Mouse (Mus musculus) C2C12 (cell line): ENCODE data around the gene Tnfrsf8. TPM values are rescaled to one million over a fixed set of nuclear protein-coding genes. Genes with fewer than 3 reads are reported as not detected.

Experiments
- H3K27me3 ChIP-seq: one replicate; pipeline ENCODE4 v1.6.1; 2011; ENCODE audit not compliant: control insufficient read depth, insufficient read depth, insufficient read length
- H3K36me3 ChIP-seq: one replicate; pipeline ENCODE4 v1.6.1; 2011; ENCODE audit not compliant: control insufficient read depth, insufficient read depth
- H3K4me3 ChIP-seq: one replicate; pipeline ENCODE4 v1.5.1; 2011; ENCODE audit warnings: mild to moderate bottlenecking, control low read depth; ENCODE audit not compliant: poor library complexity, insufficient read depth, severe bottlenecking
- H3K79me2 ChIP-seq: one replicate; pipeline ENCODE4 v1.6.1; 2011; ENCODE audit not compliant: control insufficient read depth, insufficient read depth
- H3K79me3 ChIP-seq: one replicate; pipeline ENCODE4 v1.6.1; 2011; ENCODE audit warnings: low read depth, control low read depth
- H3ac ChIP-seq: one replicate; pipeline ENCODE3; 2011; ENCODE audit warnings: low read depth; ENCODE audit not compliant: control insufficient read depth, insufficient read length
- CEBPB ChIP-seq: IDR thresholded peaks from one replicate; pipeline ENCODE4 v1.6.1; 2011; ENCODE audit warnings: low read depth, mild to moderate bottlenecking, control low read depth, moderate library complexity
- CTCF ChIP-seq: IDR thresholded peaks from one replicate; pipeline ENCODE4 v1.5.1; 2011; ENCODE audit not compliant: control insufficient read depth, insufficient read depth, insufficient read length
- FOSL1 ChIP-seq: IDR thresholded peaks from one replicate; pipeline ENCODE4 v1.8.0; 2011; ENCODE audit warnings: mild to moderate bottlenecking, low read length; ENCODE audit not compliant: poor library complexity, insufficient read depth, severe bottlenecking
- MAX ChIP-seq: IDR thresholded peaks from one replicate; pipeline ENCODE4 v1.6.1; 2011; ENCODE audit warnings: mild to moderate bottlenecking, control low read depth
- MYOD1 ChIP-seq: IDR thresholded peaks from one replicate; pipeline ENCODE4 v1.6.1; 2011; ENCODE audit warnings: low read depth; ENCODE audit not compliant: control insufficient read depth, insufficient read length
- MYOG ChIP-seq: IDR thresholded peaks from one replicate; pipeline ENCODE4 v1.6.1; 2011; ENCODE audit not compliant: control insufficient read depth, insufficient read length; ENCODE audit errors: extremely low read depth
- USF1 ChIP-seq: IDR thresholded peaks from one replicate; pipeline ENCODE4 v1.6.1; 2011; ENCODE audit warnings: low read depth, mild to moderate bottlenecking, control low read depth, moderate library complexity
- polyA plus RNA-seq: library from polyadenylated mRNA; unstranded; fragments of >200 nt; fragmentation: generic; extraction: Trizol; gene quantifications from one replicate; pipeline ENCODE4 v1.2.1, GENCODE M21; 2012; ENCODE audit warnings: missing spikeins

Tnfrsf8 gene
- polyA plus RNA-seq, 1 experiment = not detected

GRCm38 (mm10) chr4:145221379-145221778 lies 93.6 kb downstream of the Tnfrsf8 start:
- Histone ChIP-seq H3K79me3 (peaks cover 1% of the 10 kb centered on the region), H3ac (no peak overlapping the region), H3K36me3 (peaks cover 55% of the 10 kb centered on the region), H3K27me3 (no peaks in the 10 kb centered on the region), H3K4me3 (no peak overlapping the region), H3K79me2 (no peaks in the 10 kb centered on the region)
- TF ChIP-seq MAX = no peak
- TF ChIP-seq CEBPB = no peak
- TF ChIP-seq CTCF = no peak
- TF ChIP-seq FOSL1 = no peak
- no peak for TF ChIP-seq USF1
- TF ChIP-seq MYOG = no peak
- TF ChIP-seq MYOD1 = no peak

DNA sequence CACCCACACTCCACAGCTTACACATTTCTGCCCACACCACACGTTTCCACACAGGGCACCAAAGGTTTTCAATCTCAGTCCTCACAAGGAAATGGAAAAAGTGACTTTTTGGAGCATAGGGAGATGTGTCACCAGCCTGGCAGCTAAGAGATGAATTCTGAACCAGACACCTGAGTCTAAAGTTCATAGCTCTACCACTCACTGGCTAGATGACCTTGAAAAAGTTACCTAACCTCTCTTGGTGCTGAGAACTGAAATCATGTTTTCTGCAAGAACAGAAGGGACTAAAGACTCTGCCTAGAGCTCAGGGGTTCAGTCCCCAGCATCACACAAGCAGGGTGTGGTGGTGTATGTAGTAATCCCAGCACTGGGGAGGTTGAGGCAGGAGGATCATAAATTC lies 95.0 kb downstream of the Tnfrsf8 start:
- Histone ChIP-seq H3K4me3 (no peak overlapping the region), H3ac (no peak overlapping the region), H3K79me2 (no peaks in the 10 kb centered on the region), H3K36me3 (peaks cover 50% of the 10 kb centered on the region), H3K79me3 (no peaks in the 10 kb centered on the region), H3K27me3 (no peaks in the 10 kb centered on the region)
- TF ChIP-seq USF1 (no peak), MAX (no peak), MYOD1 (no peak), FOSL1 (no peak), CEBPB (no peak), MYOG (no peak), CTCF (no peak)

DNA sequence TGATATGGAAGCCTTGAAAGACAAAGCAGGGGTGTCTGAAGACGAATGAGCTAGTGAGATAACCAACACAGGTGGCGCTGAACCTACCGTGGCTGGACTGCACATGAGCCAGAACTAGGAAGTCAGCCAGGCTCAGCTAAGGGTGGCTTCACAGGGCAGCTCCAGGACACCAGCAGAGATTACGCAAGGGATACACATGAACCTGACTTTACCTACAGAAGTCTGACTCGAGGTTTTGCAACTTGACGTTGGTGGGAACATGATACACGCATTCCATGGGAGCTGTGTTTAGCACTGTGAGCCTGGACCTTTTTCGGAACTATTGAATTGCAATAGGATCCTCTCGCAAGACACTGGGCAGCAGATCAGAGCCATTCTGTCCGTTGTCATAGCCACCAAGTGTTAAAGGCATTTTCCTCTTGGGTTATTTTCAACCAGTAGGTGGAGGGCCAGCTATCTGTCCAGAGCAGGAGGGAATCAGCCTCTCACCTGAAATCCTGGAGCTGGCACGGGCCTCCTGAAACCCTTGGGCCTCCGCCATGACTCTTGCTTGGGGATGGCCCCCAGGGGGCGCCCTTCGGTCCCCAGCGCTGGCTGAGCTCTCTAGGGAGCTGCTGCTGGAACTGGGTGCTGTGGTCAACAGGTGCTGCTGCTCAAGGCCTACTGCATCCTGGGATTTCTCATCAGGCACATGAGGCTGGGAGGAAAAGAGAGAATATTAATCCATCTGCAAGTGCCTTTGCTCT lies 95.6 kb downstream of the Tnfrsf8 start:
- Histone ChIP-seq H3K27me3 (no peaks in the 10 kb centered on the region), H3K79me3 (no peaks in the 10 kb centered on the region), H3ac (no peak overlapping the region), H3K36me3 (peaks cover 44% of the 10 kb centered on the region), H3K4me3 (no peak overlapping the region), H3K79me2 (no peaks in the 10 kb centered on the region)
- TF ChIP-seq CTCF (no peak), CEBPB (peak; percentile 23)

DNA sequence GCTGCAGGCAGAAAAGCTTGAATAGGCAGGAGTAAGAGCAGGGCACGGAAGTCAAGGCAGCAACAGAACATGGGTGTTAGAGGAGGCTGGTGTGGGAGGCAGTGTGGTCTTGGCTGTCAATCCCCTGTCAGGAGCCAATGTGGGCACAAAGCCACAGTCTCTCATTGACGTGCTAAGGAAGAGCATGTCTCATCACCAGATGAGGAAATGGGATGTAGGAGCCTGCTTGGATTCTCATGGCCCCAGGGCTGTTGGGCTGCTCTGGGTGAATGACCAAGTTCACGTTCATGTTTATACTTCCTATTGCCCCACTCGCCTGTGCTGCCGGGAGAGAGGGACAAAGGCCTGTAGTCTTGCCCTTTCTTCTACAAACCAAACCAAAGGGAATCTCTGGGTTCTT lies 97.1 kb downstream of the Tnfrsf8 start:
- Histone ChIP-seq H3K27me3 (no peaks in the 10 kb centered on the region), H3K79me2 (no peaks in the 10 kb centered on the region), H3K79me3 (no peaks in the 10 kb centered on the region), H3K36me3 (peaks cover 47% of the 10 kb centered on the region), H3K4me3 (no peak overlapping the region), H3ac (no peak overlapping the region)
- no peak for TF ChIP-seq MYOG
- TF ChIP-seq CEBPB = no peak
- TF ChIP-seq MYOD1 = no peak
- TF ChIP-seq USF1 = no peak
- no peak for TF ChIP-seq CTCF
- TF ChIP-seq MAX = no peak
- no peak for TF ChIP-seq FOSL1

Other genes starting within 250 kb of the Tnfrsf8 start
- 6.0 TPM for gene Vps13d, start 120.2 kb downstream of the Tnfrsf8 start, polyA plus RNA-seq
- gene Tnfrsf1b, start 68.3 kb downstream of the Tnfrsf8 start, polyA plus RNA-seq = 7.7 TPM
- gene Zfp990, start 195.6 kb upstream of the Tnfrsf8 start, polyA plus RNA-seq = 0.08 TPM